Mouse (Mus musculus) right cerebral cortex, postnatal 25 days (tissue): ENCODE measurements at regions not wholly inside any gene's neighbourhood (a gene's known extent, or its start where the extent isn't known, plus 50 kb on each side); places are given as distances from the start of the nearest gene placed in this dataset.
A peak's percentile ranks its signal among the peaks of the same experiment; 100 is the strongest.
"Not testable (repeated sequence)": the region's sequence is repeated elsewhere in the genome, so short reads cannot be mapped to it uniquely, and the experiment has no call there.

Experiments
- DNase-seq: peaks from one replicate; pipeline ENCODE4 v3.0.0; 2022

DNA sequence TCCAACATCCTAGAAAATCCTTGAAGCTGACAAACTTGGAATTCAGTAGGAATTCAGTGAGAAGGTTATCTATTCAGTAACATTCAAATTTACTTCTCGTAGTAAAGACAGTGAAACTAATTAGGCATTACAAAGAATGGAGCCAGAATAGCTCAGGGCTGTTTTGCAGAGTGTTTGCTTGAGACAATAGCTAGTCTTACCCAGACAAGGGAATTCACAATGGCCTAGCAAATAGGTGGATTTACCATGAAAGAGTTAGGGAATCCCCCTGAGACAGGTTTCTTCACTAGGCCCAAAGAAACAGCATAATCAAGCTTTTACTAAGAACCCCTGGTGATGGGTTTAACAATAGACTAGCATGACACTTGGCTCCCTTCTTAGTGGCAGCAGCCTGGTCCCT lies 699.2 kb upstream of the Dmd start:
- DNase-seq = not testable (repeated sequence)

DNA sequence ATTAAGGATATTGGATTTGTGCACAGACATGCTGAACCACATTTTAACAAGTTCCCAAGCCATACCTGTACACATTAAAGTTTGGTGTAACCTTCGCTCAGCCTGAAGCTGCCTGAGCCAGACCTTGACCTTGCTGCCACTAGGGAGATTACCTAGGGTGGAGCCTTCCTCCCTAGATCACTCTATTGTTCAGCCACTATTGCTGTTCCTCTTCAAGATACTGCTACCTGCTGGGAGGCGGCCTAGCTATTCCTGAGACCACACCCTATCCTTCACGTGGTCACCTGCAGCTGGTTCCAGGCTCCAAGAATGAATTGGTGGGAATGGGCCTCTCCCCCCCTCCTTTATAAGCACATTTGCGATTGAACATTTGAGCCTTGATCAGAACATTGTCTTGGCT lies 666.3 kb upstream of the Dmd start:
- DNase-seq = not testable (repeated sequence)

DNA sequence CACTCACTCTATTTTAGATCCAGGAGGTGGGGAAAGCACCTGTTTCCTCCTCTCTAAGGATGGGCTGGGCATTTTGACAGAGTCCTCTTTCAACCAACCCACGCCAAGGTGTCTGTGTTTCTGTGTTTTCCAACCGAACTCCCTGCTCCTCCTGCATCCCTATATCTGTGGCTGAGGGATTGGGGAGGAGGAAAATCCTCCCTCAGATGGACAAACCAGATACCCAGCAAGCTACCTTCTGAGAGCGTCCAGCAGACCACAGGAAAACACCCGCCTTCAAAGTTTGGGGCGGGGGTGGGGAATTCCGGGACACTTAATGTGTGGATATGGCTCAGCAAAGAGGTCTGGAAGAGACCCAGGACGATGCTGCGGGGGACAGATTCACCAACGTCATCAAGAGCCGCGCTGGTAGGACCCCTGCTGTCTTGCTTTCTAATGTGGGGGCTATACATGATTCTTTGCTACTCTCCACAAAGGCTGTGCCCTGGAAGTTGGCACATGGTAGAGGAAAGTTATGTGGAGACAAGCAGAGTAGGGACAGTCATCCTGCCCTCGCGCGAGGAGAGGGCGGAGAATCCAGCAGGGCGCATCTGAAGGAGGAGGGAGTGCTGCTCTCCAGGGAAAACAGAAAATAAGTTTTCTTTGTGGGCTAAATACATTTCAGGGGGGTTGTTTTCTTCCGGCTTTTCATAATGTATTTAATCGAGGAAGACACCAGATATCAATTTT lies 637.7 kb upstream of the Dmd start:
- DNase-seq = peak; percentile 21
